Mouse (Mus musculus) MEL-GATA-1-ER (cell line): ENCODE data around the gene Kif11.

Experiments used
- DNase-seq: peaks from one replicate; pipeline ENCODE4 v3.0.0-alpha.2; 2012; ENCODE audit warnings: low read depth; ENCODE audit errors: extremely low read depth

Gene Kif11

DNA sequence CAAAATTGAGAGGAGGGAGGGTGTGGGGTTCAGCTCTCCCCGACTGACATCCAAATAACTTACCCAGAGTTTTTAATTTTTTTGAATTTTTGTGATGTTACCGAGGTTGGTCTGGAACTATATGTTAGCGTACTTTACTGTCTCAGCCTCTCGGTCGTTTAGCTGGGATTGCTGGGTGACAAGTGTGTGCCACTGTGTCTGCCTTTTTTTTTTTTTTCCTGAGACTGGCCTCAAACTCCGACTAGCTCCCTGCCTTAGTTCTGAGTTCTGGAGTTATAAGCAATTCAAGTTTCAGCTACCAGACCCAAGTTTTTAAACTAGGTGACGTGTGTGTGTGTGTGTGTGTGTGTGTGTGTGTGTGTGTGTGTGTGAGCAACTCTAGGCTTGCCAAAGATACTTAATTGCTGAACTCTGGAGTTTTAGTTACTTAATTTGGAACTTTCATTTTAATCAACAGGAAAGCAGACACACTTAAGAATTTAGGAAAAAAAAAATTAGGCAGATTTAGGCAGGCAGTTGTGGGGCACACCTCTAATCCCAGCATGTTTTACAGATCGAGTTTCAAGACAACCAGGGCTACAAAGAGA is 1.3 kb downstream of the Kif11 start:
- peak; percentile 21 for DNase-seq

- DNase-seq: peak; percentile 13
Measured at GRCm38 (mm10) chr19:37378816-37379215, 2.6 kb downstream of the Kif11 start.

DNA sequence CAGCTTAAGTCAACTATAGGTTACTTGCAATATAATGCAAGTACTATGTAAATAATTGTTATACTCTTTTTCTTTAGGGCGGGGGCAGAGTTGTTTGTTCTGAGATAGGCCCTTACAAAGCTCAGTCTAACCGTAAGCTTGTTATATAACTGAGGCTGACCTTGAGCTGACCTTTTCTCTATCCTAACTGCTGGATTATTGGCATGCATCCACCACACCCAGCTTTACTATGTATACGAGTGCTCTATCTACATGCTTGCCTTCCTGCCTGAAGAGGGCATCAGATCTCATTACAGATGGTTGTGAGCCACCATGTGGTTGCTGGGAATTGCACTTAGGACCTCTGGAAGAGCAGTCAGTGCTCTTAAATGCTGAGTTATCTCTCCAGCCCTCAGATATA is 9.9 kb downstream of the Kif11 start:
- no peak for DNase-seq

DNA sequence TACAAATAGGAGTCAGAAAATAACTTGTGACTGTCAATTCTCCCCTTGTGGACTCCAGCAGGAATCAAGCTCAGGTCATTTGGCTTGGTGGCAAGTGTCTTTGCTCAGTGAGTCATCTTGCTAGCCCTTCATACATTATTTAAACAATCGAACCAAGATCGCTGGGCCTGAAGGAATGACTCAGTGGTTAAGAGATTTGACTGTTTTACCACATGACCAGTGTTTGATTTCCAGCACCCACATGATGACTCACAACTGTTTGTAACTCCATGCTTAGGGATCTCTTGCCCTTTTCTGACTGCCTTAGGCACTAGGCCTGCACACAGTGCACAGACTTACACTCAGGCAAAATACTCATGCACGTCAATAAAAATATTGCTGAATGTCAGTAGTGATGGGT is 15.7 kb downstream of the Kif11 start:
- no peak for DNase-seq

- no peak for DNase-seq
Measured at GRCm38 (mm10) chr19:37396279-37396678, 20.1 kb downstream of the Kif11 start.

DNA sequence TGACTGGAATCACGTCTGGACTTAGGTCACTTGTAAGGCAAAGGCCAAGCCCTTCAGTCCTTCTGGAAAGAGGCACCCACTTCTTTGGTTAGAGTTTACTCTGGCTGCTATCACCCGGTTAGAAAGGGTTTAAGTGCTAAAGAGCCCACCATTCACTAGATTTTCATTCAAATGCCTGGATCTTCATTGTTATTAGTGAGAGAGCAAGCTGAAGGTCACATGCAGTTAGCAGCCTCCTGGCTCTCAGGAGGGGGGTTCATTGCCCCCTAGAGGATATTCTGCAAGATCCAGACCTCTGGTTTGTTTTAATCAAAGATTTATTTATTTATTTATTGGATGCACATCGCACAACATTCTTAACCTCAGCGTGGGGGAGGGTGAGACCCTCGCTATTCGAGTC is 24.7 kb downstream of the Kif11 start:
- DNase-seq: no peak

DNA sequence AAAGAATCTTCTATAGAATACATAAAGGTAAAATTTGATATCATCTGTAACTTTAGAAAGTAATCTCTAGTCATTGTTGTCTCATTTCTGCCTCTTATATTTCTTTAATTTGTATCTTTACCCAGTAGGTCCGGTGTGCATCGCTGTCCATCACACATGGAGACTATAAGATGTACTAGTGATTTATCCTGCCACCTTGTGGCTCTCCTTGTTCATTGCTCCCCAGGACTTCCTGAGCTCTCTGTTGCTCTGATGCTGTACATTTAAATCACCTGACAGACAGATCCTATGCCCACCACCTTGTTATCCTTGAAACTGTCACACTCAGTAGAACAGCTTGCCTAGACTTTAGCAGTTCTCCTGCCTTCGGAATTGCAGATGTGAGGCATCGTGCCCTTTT is 42.1 kb downstream of the Kif11 start:
- peak; percentile 23 for DNase-seq

DNA sequence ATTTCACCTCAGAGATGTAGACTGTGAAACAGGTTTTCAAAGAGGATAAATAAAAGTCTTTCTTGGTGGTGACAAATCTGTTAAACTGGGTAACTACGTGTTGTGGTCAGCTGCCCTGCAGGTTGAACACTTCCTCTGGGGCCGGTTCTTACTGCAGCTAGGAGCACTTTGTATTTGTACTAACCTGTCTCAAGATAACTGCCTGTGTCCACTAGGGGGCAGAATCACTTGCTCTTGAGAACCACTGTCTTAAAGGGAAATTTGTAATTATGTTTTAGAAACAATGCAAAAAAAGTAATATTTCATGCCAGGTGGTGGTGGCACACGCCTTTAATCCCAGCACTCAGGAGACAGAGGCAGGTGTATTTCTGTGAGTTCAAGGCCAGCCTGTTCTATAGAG is 43.4 kb downstream of the Kif11 start:
- peak; percentile 64 for DNase-seq

- no peak for DNase-seq
Measured at GRCm38 (mm10) chr19:37428589-37428988, 52.4 kb downstream of the Kif11 start.

- no peak for DNase-seq
Measured at GRCm38 (mm10) chr19:37431139-37431756, 55.0 kb downstream of the Kif11 start.

GRCm38 (mm10) chr19:37432868-37433570 is 56.8 kb downstream of the Kif11 start:
- DNase-seq: no peak

DNA sequence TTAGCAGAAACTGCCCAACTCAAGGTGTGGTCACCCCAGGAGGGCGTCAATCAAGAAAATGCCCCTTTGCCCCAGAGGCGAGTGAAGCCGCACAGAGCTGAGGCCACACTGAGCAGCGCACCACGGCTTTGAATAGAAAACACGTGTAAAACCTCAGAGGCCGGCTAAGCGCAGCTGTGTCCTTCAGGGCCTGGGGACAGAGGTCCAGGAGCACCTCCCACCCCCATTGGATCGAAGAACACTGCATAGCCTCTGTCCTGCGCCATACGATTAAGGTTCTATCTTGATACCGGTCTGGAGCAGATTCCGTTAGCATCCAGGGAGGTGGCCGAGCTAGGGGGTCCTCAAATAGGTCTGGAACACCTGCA is 57.7 kb downstream of the Kif11 start:
- DNase-seq: no peak

DNA sequence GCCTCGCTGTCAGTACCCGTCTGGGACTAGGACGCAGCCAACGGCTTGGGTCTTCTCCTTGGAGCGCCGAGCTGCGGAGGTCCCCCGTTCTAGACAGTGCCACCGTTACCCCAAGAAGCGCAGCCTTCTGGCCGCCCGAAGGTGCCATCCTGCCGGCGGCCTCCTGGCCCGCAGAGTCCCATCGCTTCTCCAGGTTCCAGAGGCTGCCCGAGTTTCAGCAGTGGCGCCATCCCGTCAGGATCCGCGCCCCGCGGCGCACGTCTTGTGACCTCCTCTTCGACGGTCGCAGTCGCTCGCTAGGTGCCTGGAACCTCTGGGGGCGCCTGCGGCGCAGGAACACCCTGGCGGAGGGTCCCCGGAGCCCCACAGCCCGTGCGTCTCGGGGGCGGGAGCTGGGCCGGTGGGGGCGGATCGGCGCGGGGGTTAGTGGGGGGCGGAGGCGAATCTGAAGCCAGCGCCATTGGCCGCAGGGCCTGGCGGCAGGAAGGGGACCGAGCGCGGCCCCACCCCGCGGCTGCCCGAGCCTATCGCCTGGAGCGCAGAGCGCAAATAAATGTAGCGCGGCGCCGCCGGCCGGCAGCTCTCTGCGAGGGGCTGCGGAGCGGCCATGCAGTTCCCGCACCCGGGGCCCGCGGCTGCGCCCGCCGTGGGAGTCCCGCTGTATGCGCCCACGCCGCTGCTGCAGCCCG is 58.2 kb downstream of the Kif11 start, which contains the start of gene Hhex:
Hhex (plus strand) TSS at position 548 of the 689 bp plus-strand sequence.
- no peak for DNase-seq

DNA sequence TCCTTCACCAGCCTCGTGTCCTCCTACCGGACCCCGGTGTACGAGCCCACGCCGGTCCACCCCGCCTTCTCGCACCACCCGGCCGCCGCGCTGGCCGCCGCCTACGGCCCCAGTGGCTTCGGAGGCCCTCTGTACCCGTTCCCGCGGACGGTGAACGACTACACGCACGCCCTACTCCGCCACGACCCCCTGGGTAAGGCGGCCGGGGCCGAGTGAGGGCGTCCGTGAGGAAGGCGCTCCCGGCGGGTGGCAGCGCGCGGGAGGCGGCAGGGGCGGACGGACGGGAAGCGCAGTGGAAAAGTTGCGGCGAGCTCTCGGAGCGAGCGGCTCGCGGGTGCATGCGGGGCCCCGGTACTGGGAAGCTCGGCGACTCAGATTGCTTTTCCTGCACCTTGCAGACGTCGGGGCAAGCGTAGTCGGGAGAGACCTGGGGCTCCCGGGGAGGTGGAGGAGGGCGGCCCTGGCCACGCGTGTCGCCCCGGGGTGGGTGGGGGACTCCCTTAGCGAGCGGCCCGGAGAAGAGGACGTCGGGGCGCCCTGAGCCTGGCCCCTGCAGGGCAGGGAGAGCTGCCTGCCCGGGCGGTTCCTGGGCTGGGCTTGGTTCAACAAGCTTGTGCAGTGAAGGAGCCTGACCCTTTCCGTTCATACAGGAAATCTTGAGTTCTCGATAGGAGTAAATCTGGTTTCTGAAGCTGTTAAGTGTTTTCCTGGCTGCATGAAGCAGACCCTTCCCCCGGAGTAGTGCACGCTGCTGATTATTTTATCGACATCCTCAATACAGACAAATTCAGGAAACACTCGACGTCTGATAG is 59.0 kb downstream of the Kif11 start:
- no peak for DNase-seq

DNA sequence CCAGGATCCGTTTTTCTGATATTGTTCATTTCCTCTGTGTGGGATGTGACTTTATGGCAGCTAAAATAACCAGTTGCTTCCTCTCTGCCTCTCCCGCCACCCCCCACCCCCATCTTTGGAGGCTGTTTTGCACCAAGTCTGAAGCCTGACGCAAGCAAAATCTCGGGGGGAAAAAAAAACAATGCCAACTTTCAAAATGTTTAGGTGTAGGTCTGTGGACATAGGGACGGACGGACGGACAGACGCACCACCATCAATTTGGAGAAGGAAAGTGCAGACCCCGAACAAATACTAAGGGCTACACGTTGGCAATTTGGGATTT is 59.6 kb downstream of the Kif11 start:
- no peak for DNase-seq

DNA sequence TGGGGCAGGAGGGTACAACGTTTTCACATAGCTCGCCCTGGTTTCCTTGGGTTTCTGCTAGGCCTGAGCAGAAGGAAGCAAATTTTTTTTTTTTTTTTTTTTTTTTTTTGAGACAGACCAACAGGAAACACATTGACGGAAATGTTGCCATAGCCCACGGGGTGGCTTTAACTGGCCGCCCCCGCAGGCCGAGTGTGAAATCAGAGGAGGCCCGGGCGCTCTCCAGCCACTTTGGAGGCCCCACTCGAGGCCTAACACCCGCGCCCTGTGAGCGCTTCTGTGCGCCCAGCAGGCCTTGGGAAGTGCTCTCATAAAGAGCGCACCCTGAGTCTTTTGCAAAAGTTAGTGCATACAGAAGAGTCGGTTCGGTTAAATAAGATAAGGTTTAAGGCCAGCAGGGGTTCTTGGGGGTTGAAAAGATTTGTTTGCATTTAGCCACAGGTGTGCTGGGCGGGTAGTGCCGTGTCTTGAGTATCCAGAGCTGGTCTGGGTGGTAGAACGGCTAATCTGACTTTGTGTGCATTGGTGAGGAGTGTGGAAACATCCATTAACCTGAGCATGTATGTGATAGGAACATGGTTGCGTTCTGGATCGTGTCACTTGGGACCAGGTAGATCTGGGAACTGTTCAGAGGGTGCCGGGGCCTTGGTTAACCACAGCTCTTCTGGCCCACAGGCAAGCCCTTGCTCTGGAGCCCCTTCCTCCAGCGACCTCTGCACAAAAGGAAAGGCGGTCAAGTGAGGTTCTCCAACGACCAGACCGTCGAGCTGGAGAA is 60.5 kb downstream of the Kif11 start:
- DNase-seq: no peak

DNA sequence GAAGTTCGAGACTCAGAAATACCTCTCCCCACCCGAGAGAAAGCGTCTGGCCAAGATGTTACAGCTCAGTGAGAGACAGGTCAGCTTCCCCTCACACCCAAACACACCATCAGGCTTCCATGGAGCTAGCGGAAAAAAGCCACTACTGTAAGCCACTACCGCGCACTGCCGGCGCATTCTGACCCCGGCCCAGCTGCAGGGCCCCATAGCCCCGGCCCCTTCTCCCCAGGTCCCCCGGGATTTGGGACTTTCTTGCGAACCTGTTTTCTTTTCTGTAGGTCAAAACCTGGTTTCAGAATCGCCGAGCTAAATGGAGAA is 61.0 kb downstream of the Kif11 start:
- no peak for DNase-seq

- DNase-seq: no peak
Measured at GRCm38 (mm10) chr19:37440181-37440580, 64.0 kb downstream of the Kif11 start.

GRCm38 (mm10) chr19:37440708-37441475 is 64.7 kb downstream of the Kif11 start:
- DNase-seq: no peak
